Mouse (Mus musculus): ENCODE results near the gene D130040H23Rik. TPM values are rescaled to one million over a fixed set of nuclear protein-coding genes. Genes with fewer than 3 reads are reported as not detected.

The D130040H23Rik gene
- 5.6 and 10.9 TPM in 2 replicates for total RNA-seq (2014; rRNA removed)
- 7.7 and 8.4 TPM in 2 replicates for polyA plus RNA-seq (2015; fragmentation: Nextera tagmentation; extraction: Ambion mirVana)

- 0 out of 2 replicates have a peak, but pooled peaks have one; percentile 5 for TF ChIP-seq CTCF (IDR thresholded peaks at IDR 0.05; ENCODE audit: low read depth)
- 5% methylated on average over 12 of the region's 12 CpGs for WGBS
- H3K9ac ChIP-seq (replicated peaks; ENCODE audit: low read length): peak within 1 kb of the TSS; percentile 79
- H3K4me2 ChIP-seq (ENCODE audit: low read depth, low read length): peak within 1 kb of the TSS; percentile 73
- H3K27me3 ChIP-seq (ENCODE audit: insufficient read depth, low read length): no peaks in the 10 kb centered on the region
- H3K27ac ChIP-seq: peak within 1 kb of the TSS; percentile 87
- ATAC-seq: peak; percentile 100
- no peaks in the 10 kb centered on the region for H3K36me3 ChIP-seq (ENCODE audit: insufficient read depth, low read length)
- peak; percentile 94 for DNase-seq (ENCODE audit: low spot score)
- H3K4me3 ChIP-seq (ENCODE audit: low read length): peak within 1 kb of the TSS; percentile 74
- H3K9me3 ChIP-seq (ENCODE audit: low read length): peaks cover 13% of the 10 kb centered on the region
- H3K4me1 ChIP-seq (ENCODE audit: insufficient read depth, low read length): peaks cover 4% of the 10 kb centered on the region; the same call in 1 of the 2 replicates
These were observed at the start of gene D130040H23Rik for GRCm38 (mm10) chr8:69270386-69271202. TSS of gene D130040H23Rik (plus strand) at chr8:69271080.

GRCm38 (mm10) chr8:69242541-69242940, 28.3 kb upstream of the D130040H23Rik start:
- TF ChIP-seq CTCF (IDR thresholded peaks at IDR 0.05; ENCODE audit: low read depth): no peak
- 92% methylated on average over 2 of the region's 2 CpGs for WGBS
- no peaks in the 10 kb centered on the region for H3K4me1 ChIP-seq (ENCODE audit: insufficient read depth, low read length)
- no peak overlapping the region for H3K4me3 ChIP-seq (ENCODE audit: low read length)
- no peak overlapping the region for H3K27ac ChIP-seq
- no peak for DNase-seq (ENCODE audit: low spot score)
- H3K9ac ChIP-seq (replicated peaks; ENCODE audit: low read length): no peak overlapping the region
- no peaks in the 10 kb centered on the region for H3K36me3 ChIP-seq (ENCODE audit: insufficient read depth, low read length)
- no peak for ATAC-seq
- H3K4me2 ChIP-seq (ENCODE audit: low read depth, low read length): no peak overlapping the region
- H3K9me3 ChIP-seq (ENCODE audit: low read length): no peaks in the 10 kb centered on the region
- H3K27me3 ChIP-seq (ENCODE audit: insufficient read depth, low read length): no peaks in the 10 kb centered on the region

- DNase-seq (ENCODE audit: low spot score): peak; percentile 5
- Histone ChIP-seq H3K9me3 (ENCODE audit: low read length) (no peaks in the 10 kb centered on the region), H3K4me2 (ENCODE audit: low read depth, low read length) (no peak overlapping the region), H3K27me3 (ENCODE audit: insufficient read depth, low read length) (no peaks in the 10 kb centered on the region), H3K9ac (replicated peaks; ENCODE audit: low read length) (no peak overlapping the region), H3K27ac (no peak overlapping the region), H3K4me1 (ENCODE audit: insufficient read depth, low read length) (peaks cover 4% of the 10 kb centered on the region; the same call in 1 of the 2 replicates), H3K36me3 (ENCODE audit: insufficient read depth, low read length) (no peaks in the 10 kb centered on the region), H3K4me3 (ENCODE audit: low read length) (no peak overlapping the region)
- 56% methylated on average over 4 of the region's 4 CpGs for WGBS
- ATAC-seq: no peak
- TF ChIP-seq CTCF (IDR thresholded peaks at IDR 0.05; ENCODE audit: low read depth): peak; percentile 50
These were observed 2.4 kb upstream of the D130040H23Rik start for GRCm38 (mm10) chr8:69268525-69268924.

GRCm38 (mm10) chr8:69271203-69271554, 299 bp downstream of the D130040H23Rik start:
- peak overlapping the region; percentile 73 for H3K4me2 ChIP-seq (ENCODE audit: low read depth, low read length)
- H3K4me1 ChIP-seq (ENCODE audit: insufficient read depth, low read length): peaks cover 4% of the 10 kb centered on the region; the same call in 1 of the 2 replicates
- H3K27ac ChIP-seq: peak overlapping the region; percentile 87
- peak overlapping the region; percentile 74 for H3K4me3 ChIP-seq (ENCODE audit: low read length)
- H3K27me3 ChIP-seq (ENCODE audit: insufficient read depth, low read length): no peaks in the 10 kb centered on the region
- ATAC-seq (peak; percentile 91), DNase-seq (ENCODE audit: low spot score) (peak; percentile 62)
- peaks cover 15% of the 10 kb centered on the region for H3K9me3 ChIP-seq (ENCODE audit: low read length)
- no peak for TF ChIP-seq CTCF (IDR thresholded peaks at IDR 0.05; ENCODE audit: low read depth)
- H3K36me3 ChIP-seq (ENCODE audit: insufficient read depth, low read length): no peaks in the 10 kb centered on the region
- peak overlapping the region; percentile 79 for H3K9ac ChIP-seq (replicated peaks; ENCODE audit: low read length)
- WGBS: 11% methylated on average over 6 of the region's 6 CpGs

- TF ChIP-seq CTCF (IDR thresholded peaks at IDR 0.05; ENCODE audit: low read depth): no peak
- peaks cover 19% of the 10 kb centered on the region for H3K9me3 ChIP-seq (ENCODE audit: low read length)
- H3K4me2 ChIP-seq (ENCODE audit: low read depth, low read length): no peak overlapping the region
- 93% methylated on average over 6 of the region's 6 CpGs for WGBS
- H3K4me1 ChIP-seq (ENCODE audit: insufficient read depth, low read length): peaks cover 4% of the 10 kb centered on the region; the same call in 1 of the 2 replicates
- DNase-seq (ENCODE audit: low spot score) (no peak), ATAC-seq (no peak)
- no peaks in the 10 kb centered on the region for H3K36me3 ChIP-seq (ENCODE audit: insufficient read depth, low read length)
- H3K27me3 ChIP-seq (ENCODE audit: insufficient read depth, low read length): no peaks in the 10 kb centered on the region
- no peak overlapping the region for H3K4me3 ChIP-seq (ENCODE audit: low read length)
- H3K9ac ChIP-seq (replicated peaks; ENCODE audit: low read length): no peak overlapping the region
- H3K27ac ChIP-seq: no peak overlapping the region
These were observed 1.6 kb downstream of the D130040H23Rik start for GRCm38 (mm10) chr8:69272435-69272834.

GRCm38 (mm10) chr8:69324771-69325170, 53.9 kb downstream of the D130040H23Rik start:
- no peak overlapping the region for H3K4me2 ChIP-seq (ENCODE audit: low read depth, low read length)
- H3K9ac ChIP-seq (replicated peaks; ENCODE audit: low read length): no peak overlapping the region
- no peak for TF ChIP-seq CTCF (IDR thresholded peaks at IDR 0.05; ENCODE audit: low read depth)
- WGBS: 89% methylated on average over 2 of the region's 2 CpGs
- no peak overlapping the region for H3K4me3 ChIP-seq (ENCODE audit: low read length)
- H3K36me3 ChIP-seq (ENCODE audit: insufficient read depth, low read length): no peaks in the 10 kb centered on the region
- H3K27me3 ChIP-seq (ENCODE audit: insufficient read depth, low read length): no peaks in the 10 kb centered on the region
- no peaks in the 10 kb centered on the region for H3K4me1 ChIP-seq (ENCODE audit: insufficient read depth, low read length)
- H3K9me3 ChIP-seq (ENCODE audit: low read length): no peaks in the 10 kb centered on the region
- DNase-seq (ENCODE audit: low spot score) (no peak), ATAC-seq (no peak)
- no peak overlapping the region for H3K27ac ChIP-seq
